Mouse (Mus musculus) limb, embryonic 13.5 days (tissue): ENCODE data around the gene Ddah2. TPM values are rescaled to one million over a fixed set of nuclear protein-coding genes. Genes with fewer than 3 reads are reported as not detected.

Experiments
- ATAC-seq: fragments of 200-750 bp; cut with Nextera tagmentation; 2 replicates; pipeline ENCODE4 v1.8.0; 2017; ENCODE audit warnings: low read depth, moderate number of reproducible peaks, moderate TSS enrichment; ENCODE audit not compliant: low FRiP score
- H3K27ac ChIP-seq: fragments of 300-500 bp; sonication (generic); 2 replicates; pipeline ENCODE4 v1.5.1; 2015; ENCODE audit warnings: inconsistent platforms, mild to moderate bottlenecking, moderate library complexity
- H3K27me3 ChIP-seq: fragments of 300-500 bp; sonication (generic); 2 replicates; pipeline ENCODE4 v1.6.1; 2015; ENCODE audit warnings: mild to moderate bottlenecking, inconsistent platforms
- H3K36me3 ChIP-seq: fragments of 300-500 bp; sonication (generic); 2 replicates; pipeline ENCODE4 v1.6.1; 2015; ENCODE audit warnings: inconsistent platforms, mild to moderate bottlenecking, moderate library complexity
- H3K4me1 ChIP-seq: fragments of 300-500 bp; sonication (generic); 2 replicates; pipeline ENCODE4 v1.6.1; 2015; ENCODE audit warnings: inconsistent platforms
- H3K4me2 ChIP-seq: fragments of 300-500 bp; sonication (generic); replicated peaks from 2 replicates; pipeline ENCODE4 v1.6.1; 2015; ENCODE audit warnings: inconsistent platforms, mild to moderate bottlenecking, moderate library complexity
- H3K4me3 ChIP-seq: fragments of 300-500 bp; sonication (generic); 2 replicates; pipeline ENCODE4 v1.5.1; 2015; ENCODE audit warnings: moderate library complexity, mild to moderate bottlenecking, inconsistent platforms
- H3K9ac ChIP-seq: fragments of 300-500 bp; sonication (generic); 2 replicates; pipeline ENCODE4 v1.6.1; 2015; ENCODE audit warnings: mild to moderate bottlenecking, inconsistent platforms
- H3K9me3 ChIP-seq: fragments of 300-500 bp; sonication (generic); 2 replicates; pipeline ENCODE4 v1.6.1; 2016; ENCODE audit warnings: inconsistent platforms
- WGBS: fragments of 180-500 bp; shearing (Covaris S2); methylation state at CpG from one replicate; pipeline ENCODE4 v1.1.7; 2015; 5-methylcytosine and 5-hydroxymethylcytosine counted together
- polyA plus RNA-seq: library from polyadenylated mRNA; unstranded; fragments of >200 nt; fragmentation: Nextera tagmentation; extraction: Ambion mirVana; gene quantifications from 2 replicates; pipeline ENCODE4 v1.2.1, GENCODE M21; 2015

The Ddah2 gene
- 423 and 428 TPM in 2 replicates for polyA plus RNA-seq

DNA sequence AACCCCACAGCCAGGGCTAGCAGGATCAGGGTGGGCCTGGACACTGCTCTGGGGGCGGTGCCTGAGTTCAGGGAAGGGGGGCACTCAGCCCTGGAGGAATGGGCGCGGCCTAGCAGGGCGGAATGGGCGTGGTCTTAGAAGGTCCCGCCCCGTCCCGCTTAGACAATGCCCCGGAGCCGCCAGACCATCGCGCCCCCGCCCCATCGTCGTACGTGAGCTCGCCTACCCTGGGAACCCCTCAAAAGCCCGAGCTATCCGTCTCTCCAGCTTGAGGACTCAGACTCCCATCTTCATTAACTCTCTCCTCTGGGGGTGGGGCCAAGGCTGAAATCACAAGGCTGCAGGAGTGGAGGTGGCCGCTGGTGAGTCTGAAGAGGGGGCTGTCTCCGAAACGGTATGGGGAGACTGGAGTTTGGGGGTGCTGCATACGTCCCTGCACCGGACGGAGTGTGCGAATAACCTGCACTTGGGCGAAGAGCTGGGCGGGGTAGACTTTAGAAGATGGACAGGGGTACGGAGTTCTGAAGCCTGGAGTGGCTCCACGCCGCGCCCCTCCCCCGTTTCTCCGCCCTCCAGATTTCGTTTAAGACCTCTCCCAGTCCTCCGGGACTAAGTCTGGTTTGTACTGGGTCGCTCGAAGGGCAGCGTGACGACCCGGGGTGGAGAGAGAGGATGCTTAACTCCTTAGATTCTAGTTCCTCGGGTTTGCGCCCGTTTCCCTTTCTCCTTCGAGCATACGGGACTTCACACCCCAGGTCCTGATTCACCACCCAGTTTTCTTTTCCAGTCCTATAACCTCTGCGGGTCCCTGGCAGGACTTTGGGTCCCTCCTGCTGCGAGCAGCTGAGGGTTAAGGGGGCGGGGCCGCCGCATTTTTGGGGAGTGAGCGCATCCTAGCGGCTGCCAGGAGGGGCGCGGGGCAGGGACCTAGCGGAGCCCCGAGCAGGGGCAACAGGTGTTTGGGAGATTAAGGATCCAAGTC, at the start of gene Ddah2:
TSS of gene Ddah2 (plus strand) at position 125 of the 982 bp plus-strand sequence.
- Histone ChIP-seq H3K27me3 (peaks cover 18% of the 10 kb centered on the region), H3K9me3 (no peaks in the 10 kb centered on the region)
- under 1% methylated on average over 57 of the region's 57 CpGs for WGBS

DNA sequence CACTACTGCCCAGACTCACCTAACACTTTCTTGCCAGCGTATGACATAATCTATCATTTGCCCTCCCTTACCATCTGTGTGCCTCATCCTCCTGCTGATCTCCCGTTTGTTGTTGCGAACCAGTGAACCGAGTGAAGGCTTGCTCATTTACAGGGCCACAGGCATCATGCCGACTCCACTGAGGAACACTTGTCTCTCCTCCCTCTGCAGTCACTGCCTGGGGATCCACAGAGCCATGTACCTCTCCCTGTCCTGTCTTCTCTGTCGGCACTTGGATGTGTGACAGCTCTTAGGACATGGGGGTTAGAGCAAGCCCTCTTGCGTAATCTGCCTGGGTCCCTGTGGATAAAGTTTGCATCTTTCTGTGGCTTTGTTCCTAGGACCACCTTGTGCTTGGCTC, 49.2 kb upstream of the Ddah2 start:
- Histone ChIP-seq H3K4me2 (no peak overlapping the region), H3K36me3 (peaks cover 97% of the 10 kb centered on the region), H3K4me3 (no peak overlapping the region), H3K9ac (no peak overlapping the region), H3K4me1 (no peaks in the 10 kb centered on the region), H3K9me3 (no peaks in the 10 kb centered on the region), H3K27ac (no peak overlapping the region), H3K27me3 (no peaks in the 10 kb centered on the region)
- no peak for ATAC-seq
- WGBS: 93% methylated on average over 7 of the region's 7 CpGs

More for the DNA sequence above, at the start of gene Ddah2:
- peak within 1 kb of the TSS; percentile 99 for H3K4me2 ChIP-seq
- H3K4me1 ChIP-seq: peaks cover 28% of the 10 kb centered on the region
- H3K36me3 ChIP-seq: peaks cover 73% of the 10 kb centered on the region
- ATAC-seq: peak; percentile 91
- H3K4me3 ChIP-seq: peak within 1 kb of the TSS; percentile 64
- peak within 1 kb of the TSS; percentile 80 for H3K9ac ChIP-seq
- H3K27ac ChIP-seq: peak within 1 kb of the TSS; percentile 92

DNA sequence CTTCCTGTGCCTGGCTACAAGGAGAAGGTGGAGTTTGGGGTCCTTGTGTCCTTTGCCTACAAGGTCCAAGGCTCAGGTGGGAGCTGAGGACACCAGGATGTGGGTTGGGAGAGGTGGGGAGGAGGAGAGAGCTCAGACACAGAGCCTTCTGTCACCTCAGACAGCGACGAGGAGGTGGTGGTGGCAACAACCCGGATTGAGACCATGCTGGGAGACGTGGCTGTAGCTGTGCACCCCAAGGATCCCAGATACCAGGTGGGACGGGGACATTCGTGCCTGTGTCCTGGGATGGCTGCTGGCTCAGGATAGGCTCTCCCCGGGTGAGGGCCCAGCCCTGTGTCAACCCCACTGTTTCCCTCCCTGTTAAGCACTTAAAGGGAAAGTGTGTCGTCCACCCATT, 47.4 kb upstream of the Ddah2 start:
- H3K36me3 ChIP-seq: peaks cover 99% of the 10 kb centered on the region

DNA sequence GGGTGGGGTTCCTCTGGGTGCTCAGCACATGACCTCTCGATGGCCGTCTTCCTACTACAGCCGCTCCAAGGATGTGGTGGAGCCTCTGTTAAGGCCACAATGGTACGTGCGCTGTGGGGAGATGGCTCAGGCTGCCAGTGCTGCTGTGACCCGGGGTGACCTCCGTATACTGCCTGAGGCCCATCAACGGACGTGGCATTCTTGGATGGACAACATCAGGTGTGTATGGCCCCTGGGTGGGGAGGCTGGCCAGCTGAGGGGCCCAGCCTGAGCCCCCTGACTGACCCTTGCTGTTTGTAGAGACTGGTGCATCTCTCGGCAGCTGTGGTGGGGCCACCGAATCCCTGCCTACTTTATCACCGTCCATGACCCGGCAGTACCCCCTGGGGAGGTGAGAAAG, 46.4 kb upstream of the Ddah2 start:
- Histone ChIP-seq H3K4me1 (no peaks in the 10 kb centered on the region; the same call in 1 of the 2 replicates), H3K27me3 (no peaks in the 10 kb centered on the region), H3K27ac (no peak overlapping the region), H3K4me3 (no peak overlapping the region), H3K9ac (no peak overlapping the region), H3K4me2 (no peak overlapping the region), H3K9me3 (no peaks in the 10 kb centered on the region), H3K36me3 (peaks cover 98% of the 10 kb centered on the region)
- no peak for ATAC-seq
- WGBS: 80% methylated on average over 13 of the region's 13 CpGs

More for the DNA sequence above, 47.4 kb upstream of the Ddah2 start:
- no peak overlapping the region for H3K27ac ChIP-seq
- no peak overlapping the region for H3K9ac ChIP-seq
- H3K4me1 ChIP-seq: no peaks in the 10 kb centered on the region; the same call in 1 of the 2 replicates
- H3K4me2 ChIP-seq: no peak overlapping the region
- no peak for ATAC-seq
- no peak overlapping the region for H3K4me3 ChIP-seq
- WGBS: 93% methylated on average over 8 of the region's 8 CpGs
- H3K27me3 ChIP-seq: no peaks in the 10 kb centered on the region
- no peaks in the 10 kb centered on the region for H3K9me3 ChIP-seq

DNA sequence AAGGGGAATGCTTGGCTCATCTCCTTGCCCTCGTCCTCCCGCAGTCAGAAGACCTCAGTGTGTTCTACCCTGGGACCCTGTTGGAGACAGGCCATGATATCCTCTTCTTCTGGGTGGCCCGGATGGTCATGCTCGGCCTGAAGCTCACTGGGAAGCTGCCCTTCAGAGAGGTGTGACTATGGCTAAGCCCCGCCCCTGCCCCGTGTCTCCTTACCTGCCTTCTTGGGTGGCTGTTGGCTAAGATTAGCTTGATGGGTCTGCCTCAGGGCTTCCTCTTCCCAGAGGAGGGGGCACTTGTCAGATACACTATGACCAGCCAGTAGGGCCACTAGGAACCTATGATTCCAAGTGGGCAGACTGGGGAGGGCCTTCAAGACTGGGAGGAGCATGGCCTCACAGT, 45.6 kb upstream of the Ddah2 start:
- no peaks in the 10 kb centered on the region; the same call in 1 of the 2 replicates for H3K4me1 ChIP-seq
- H3K9me3 ChIP-seq: no peaks in the 10 kb centered on the region
- H3K9ac ChIP-seq: no peak overlapping the region
- ATAC-seq: no peak
- H3K4me2 ChIP-seq: no peak overlapping the region
- no peaks in the 10 kb centered on the region for H3K27me3 ChIP-seq
- peaks cover 95% of the 10 kb centered on the region for H3K36me3 ChIP-seq
- 84% methylated on average over 6 of the region's 6 CpGs for WGBS
- no peak overlapping the region for H3K27ac ChIP-seq
- H3K4me3 ChIP-seq: no peak overlapping the region

DNA sequence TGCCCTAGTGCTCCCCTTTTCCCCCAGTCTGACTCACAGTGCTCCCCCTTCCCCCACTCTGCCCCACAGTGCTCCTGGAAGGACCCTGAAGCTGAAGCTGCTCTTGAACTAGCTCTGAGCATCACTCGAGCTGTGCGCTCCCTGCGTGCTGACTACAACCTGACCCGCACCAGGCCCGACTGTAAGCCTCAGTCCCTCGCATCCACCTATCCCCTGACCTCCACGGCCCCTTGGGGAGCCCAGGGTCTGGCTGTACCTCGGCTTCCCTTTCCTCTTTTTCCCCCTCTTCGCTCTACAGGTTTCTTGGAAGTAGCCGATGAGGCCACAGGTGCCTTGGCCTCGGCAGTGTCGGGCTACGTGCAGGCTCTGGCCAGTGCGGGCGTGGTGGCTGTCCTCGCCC, 43.5 kb upstream of the Ddah2 start:
- Histone ChIP-seq H3K27ac (no peak overlapping the region), H3K4me1 (no peaks in the 10 kb centered on the region; the same call in 1 of the 2 replicates), H3K9ac (no peak overlapping the region), H3K4me2 (no peak overlapping the region), H3K27me3 (no peaks in the 10 kb centered on the region), H3K9me3 (no peaks in the 10 kb centered on the region), H3K36me3 (peaks cover 76% of the 10 kb centered on the region), H3K4me3 (no peak overlapping the region)
- 90% methylated on average over 16 of the region's 16 CpGs for WGBS
- no peak for ATAC-seq

DNA sequence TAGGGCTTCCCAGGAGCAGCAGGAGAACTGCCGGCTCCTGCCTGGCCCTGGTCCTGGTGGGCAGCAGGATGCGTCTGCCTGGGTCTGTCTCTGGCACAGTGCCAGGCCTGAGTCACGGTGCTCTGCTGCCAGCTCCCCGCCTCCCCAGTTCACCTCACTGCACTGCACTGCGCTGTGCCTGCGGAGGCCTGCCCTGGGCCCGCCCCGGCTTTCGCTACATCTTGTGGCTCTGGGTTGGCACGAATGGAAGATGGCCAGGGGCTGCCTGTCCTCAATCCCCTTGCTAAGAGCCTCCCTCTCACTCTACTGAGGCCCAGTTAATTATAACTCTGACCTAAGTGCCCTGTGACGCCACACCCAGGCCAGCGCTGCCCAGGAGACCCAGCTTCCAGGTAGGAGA, 42.5 kb upstream of the Ddah2 start, which contains the start of gene Vwa7:
TSS of gene Vwa7 (plus strand) at position 204 of the 400 bp plus-strand sequence.
- Histone ChIP-seq H3K36me3 (peaks cover 65% of the 10 kb centered on the region), H3K9ac (peak within 1 kb of the TSS; percentile 35; the same call in 1 of the 2 replicates), H3K4me1 (peaks cover 7% of the 10 kb centered on the region), H3K27me3 (no peaks in the 10 kb centered on the region), H3K4me3 (no peak within 1 kb of the TSS), H3K9me3 (no peaks in the 10 kb centered on the region), H3K4me2 (no peak within 1 kb of the TSS), H3K27ac (no peak within 1 kb of the TSS)
- ATAC-seq: no peak
- WGBS: 62% methylated on average over 12 of the region's 12 CpGs

DNA sequence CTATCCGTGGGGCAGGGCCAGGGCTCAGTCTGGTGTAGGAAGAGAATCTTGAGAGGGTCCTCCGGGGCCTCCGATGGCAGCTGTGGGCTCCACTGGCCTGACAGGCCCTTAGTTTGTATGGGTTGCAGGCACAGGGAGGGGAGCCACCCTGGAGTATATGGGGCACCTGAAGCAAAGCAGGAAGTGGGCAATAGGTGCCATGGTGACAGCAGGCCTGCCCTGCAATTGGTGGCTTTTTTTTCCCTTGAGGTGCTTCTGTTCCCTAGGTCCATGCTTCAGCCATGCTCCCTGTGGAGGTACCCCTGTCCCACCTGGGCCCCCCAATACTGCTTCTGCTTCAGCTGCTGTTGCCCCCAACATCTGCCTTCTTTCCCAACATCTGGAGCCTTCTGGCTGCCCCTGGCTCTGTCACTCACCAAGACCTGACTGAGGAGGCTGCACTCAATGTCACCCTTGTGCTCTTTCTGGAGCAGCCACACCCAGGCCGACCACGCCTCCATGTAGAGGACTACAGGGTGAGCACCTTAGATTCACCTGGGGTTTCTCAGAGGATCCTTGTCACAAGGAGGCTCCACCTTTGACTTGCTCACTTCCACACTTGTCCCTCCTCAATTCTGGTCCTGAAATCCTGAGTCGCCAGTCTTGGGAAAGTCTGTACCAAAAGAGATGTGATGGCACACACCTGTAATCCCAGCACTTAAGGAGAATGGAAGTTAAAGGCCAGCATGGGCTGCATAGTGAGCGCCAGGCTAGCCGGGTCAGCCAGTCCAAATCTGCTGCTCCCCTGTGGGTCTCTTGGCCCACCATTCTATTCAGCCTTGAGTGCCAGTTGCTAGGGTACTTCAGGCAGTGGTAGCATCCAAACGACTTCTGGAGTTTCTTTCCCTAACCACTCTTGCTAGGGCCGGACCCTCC, 41.8 kb upstream of the Ddah2 start:
- H3K27me3 ChIP-seq: no peaks in the 10 kb centered on the region
- no peak for ATAC-seq
- no peak overlapping the region for H3K27ac ChIP-seq
- H3K4me3 ChIP-seq: no peak overlapping the region
- H3K4me1 ChIP-seq: peaks cover 12% of the 10 kb centered on the region
- peaks cover 58% of the 10 kb centered on the region for H3K36me3 ChIP-seq
- H3K4me2 ChIP-seq: no peak overlapping the region
- WGBS: 78% methylated on average over 10 of the region's 10 CpGs
- no peaks in the 10 kb centered on the region for H3K9me3 ChIP-seq
- peak overlapping the region; percentile 35; the same call in 1 of the 2 replicates for H3K9ac ChIP-seq

DNA sequence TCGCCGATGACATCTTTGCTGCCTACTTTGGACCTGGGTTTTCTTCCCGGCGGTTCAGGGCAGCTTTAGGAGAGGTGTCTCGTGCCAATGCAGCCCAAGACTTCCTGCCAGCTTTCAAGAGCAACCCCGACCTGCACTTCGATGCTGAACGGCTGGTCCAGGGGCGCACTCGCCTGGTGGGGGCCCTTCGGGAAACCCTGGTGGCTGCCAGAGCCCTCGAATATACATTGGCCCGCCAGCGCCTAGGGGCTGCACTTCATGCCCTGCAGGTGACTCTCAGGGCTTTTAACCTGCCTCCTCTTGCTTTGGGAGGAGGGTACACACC, 41.2 kb upstream of the Ddah2 start:
- H3K4me3 ChIP-seq: no peak overlapping the region
- 70% methylated on average over 14 of the region's 14 CpGs for WGBS
- no peak for ATAC-seq
- no peak overlapping the region for H3K27ac ChIP-seq
- H3K9me3 ChIP-seq: no peaks in the 10 kb centered on the region
- H3K36me3 ChIP-seq: peaks cover 52% of the 10 kb centered on the region
- peaks cover 12% of the 10 kb centered on the region for H3K4me1 ChIP-seq
- H3K9ac ChIP-seq: no peak overlapping the region; the same call in 1 of the 2 replicates
- no peak overlapping the region for H3K4me2 ChIP-seq
- H3K27me3 ChIP-seq: no peaks in the 10 kb centered on the region

DNA sequence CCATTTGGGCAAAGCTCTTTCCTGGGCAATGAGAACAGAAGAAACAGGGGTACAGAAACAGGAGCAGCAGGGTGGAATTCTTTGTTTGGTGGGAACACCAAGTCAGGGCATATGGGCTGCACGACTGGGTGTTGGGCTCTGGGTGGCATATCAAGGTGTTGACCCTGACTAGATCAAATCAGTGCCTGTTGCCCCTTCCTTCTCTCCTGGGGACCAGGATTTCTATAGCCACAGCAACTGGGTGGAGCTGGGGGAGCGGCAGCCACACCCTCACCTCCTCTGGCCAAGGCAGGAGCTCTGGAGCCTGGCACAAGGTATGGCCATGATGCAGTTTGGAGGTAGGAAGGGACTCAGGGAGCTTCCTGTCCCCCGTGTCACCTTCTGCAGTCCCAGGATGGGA, 40.7 kb upstream of the Ddah2 start:
- 86% methylated on average over 3 of the region's 3 CpGs for WGBS
- no peaks in the 10 kb centered on the region for H3K27me3 ChIP-seq
- no peak overlapping the region for H3K4me2 ChIP-seq
- no peaks in the 10 kb centered on the region for H3K9me3 ChIP-seq
- no peak overlapping the region for H3K27ac ChIP-seq
- peaks cover 47% of the 10 kb centered on the region for H3K36me3 ChIP-seq
- H3K9ac ChIP-seq: no peak overlapping the region
- H3K4me1 ChIP-seq: peaks cover 12% of the 10 kb centered on the region
- no peak overlapping the region for H3K4me3 ChIP-seq
- no peak for ATAC-seq

DNA sequence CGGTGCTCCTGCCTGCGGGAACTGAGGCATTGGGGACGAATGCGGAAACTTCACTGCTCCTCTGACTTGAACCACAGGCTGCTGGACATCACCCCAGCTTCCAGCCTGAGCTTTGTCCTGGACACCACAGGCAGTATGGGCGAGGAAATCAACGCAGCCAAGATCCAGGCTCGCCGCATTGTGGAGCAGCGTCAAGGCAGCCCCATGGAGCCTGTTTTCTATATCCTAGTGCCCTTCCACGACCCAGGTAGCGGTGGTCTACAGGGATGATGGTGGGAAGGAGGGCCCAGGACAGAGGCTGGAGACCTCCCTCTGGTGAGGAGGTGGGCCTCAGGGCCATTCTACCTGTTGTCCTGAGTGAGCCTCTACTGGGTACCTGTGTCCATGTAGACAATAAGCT, 38.9 kb upstream of the Ddah2 start:
- WGBS: 72% methylated on average over 11 of the region's 11 CpGs
- no peak for ATAC-seq
- H3K9ac ChIP-seq: no peak overlapping the region
- H3K4me2 ChIP-seq: no peak overlapping the region
- H3K27me3 ChIP-seq: no peaks in the 10 kb centered on the region
- H3K4me3 ChIP-seq: no peak overlapping the region
- H3K36me3 ChIP-seq: peaks cover 30% of the 10 kb centered on the region
- no peak overlapping the region for H3K27ac ChIP-seq
- H3K9me3 ChIP-seq: no peaks in the 10 kb centered on the region
- peaks cover 12% of the 10 kb centered on the region for H3K4me1 ChIP-seq

DNA sequence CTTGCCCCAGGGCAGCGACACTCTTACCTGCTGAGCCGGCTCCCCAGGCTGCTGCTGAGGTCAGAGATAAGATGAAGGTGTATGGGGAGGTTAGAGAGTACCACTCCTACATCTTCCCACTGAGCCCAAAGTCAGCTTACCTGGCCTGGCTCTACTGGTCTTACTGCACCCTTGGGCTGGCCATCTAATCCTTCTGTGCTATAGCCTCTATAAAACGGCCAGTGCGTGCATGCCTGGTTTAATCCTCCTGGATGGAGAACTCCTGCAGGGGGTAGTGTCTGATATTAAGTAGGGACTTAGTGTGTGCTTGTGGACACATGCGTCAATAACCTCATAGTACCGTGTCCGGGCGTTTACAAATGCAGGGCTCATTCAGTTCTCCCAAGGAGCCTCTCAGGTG, 38.3 kb upstream of the Ddah2 start:
- 79% methylated on average over 8 of the region's 8 CpGs for WGBS
- Histone ChIP-seq H3K4me1 (peaks cover 12% of the 10 kb centered on the region), H3K9me3 (no peaks in the 10 kb centered on the region), H3K9ac (no peak overlapping the region), H3K4me3 (no peak overlapping the region), H3K27ac (no peak overlapping the region), H3K27me3 (no peaks in the 10 kb centered on the region), H3K36me3 (peaks cover 23% of the 10 kb centered on the region), H3K4me2 (no peak overlapping the region)
- ATAC-seq: no peak
